Mouse (Mus musculus): ENCODE measurements around the gene Lyl1. TPM values are rescaled to one million over a fixed set of nuclear protein-coding genes. Genes with fewer than 3 reads are reported as not detected.
A peak's percentile ranks its signal among the peaks of the same experiment; 100 is the strongest.

Lyl1 gene
- polyA plus RNA-seq, 1 experiment from 2014 or later, result 4.3 TPM

GRCm38 (mm10) chr8:84718959-84719690 lies 17.9 kb downstream of the Lyl1 start:
- H3K27ac ChIP-seq (ENCODE audit: low read depth), result no peak overlapping the region
- H3K4me3 ChIP-seq (ENCODE audit: low read depth, low read length), result no peak overlapping the region
- H3K36me3 ChIP-seq (ENCODE audit: control insufficient read depth, insufficient read depth, low read length), result no peaks in the 10 kb centered on the region
- H3K9me3 ChIP-seq (ENCODE audit: control insufficient read depth, low read length), result no peaks in the 10 kb centered on the region
- no peak overlapping the region for H3K9ac ChIP-seq (ENCODE audit: low read length)
- DNase-seq (ENCODE audit: low spot score) (no peak), ATAC-seq (replicated peaks; ENCODE audit: low FRiP score, low TSS enrichment, low read depth) (no peak)
- 69% methylated on average over 5 of the region's 5 CpGs for WGBS
- H3K4me2 ChIP-seq (ENCODE audit: low read length), result no peak overlapping the region
- H3K27me3 ChIP-seq (replicated peaks; ENCODE audit: control insufficient read depth, insufficient read depth, low read length), result peaks cover 40% of the 10 kb centered on the region
- H3K4me1 ChIP-seq (replicated peaks; ENCODE audit: control insufficient read depth, insufficient read depth, low read length), result peaks cover 21% of the 10 kb centered on the region

GRCm38 (mm10) chr8:84722530-84722849 lies 21.2 kb downstream of the Lyl1 start:
- H3K9me3 ChIP-seq (ENCODE audit: control insufficient read depth, low read length), result no peaks in the 10 kb centered on the region
- ATAC-seq (replicated peaks; ENCODE audit: low FRiP score, low TSS enrichment, low read depth) (no peak; the same call in 1 of the 2 replicates), DNase-seq (ENCODE audit: low spot score) (no peak)
- no peak overlapping the region for H3K4me3 ChIP-seq (ENCODE audit: low read depth, low read length)
- 69% methylated on average over 6 of the region's 6 CpGs for WGBS
- H3K4me2 ChIP-seq (ENCODE audit: low read length), result peak overlapping the region; percentile 41; the same call in 1 of the 2 replicates
- no peaks in the 10 kb centered on the region for H3K36me3 ChIP-seq (ENCODE audit: control insufficient read depth, insufficient read depth, low read length)
- peaks cover 11% of the 10 kb centered on the region for H3K27me3 ChIP-seq (replicated peaks; ENCODE audit: control insufficient read depth, insufficient read depth, low read length)
- peaks cover 36% of the 10 kb centered on the region for H3K4me1 ChIP-seq (replicated peaks; ENCODE audit: control insufficient read depth, insufficient read depth, low read length)
- H3K9ac ChIP-seq (ENCODE audit: low read length), result no peak overlapping the region
- H3K27ac ChIP-seq (ENCODE audit: low read depth), result peak overlapping the region; percentile 93

GRCm38 (mm10) chr8:84722850-84723570 lies 21.8 kb downstream of the Lyl1 start, which contains the start of gene G430095P16Rik:
TSS of gene G430095P16Rik (plus strand) at chr8:84723007.
- H3K4me2 ChIP-seq (ENCODE audit: low read length), result peak within 1 kb of the TSS; percentile 41
- peaks cover 6% of the 10 kb centered on the region; the same call in 1 of the 2 replicates for H3K27me3 ChIP-seq (replicated peaks; ENCODE audit: control insufficient read depth, insufficient read depth, low read length)
- ATAC-seq (replicated peaks; ENCODE audit: low FRiP score, low TSS enrichment, low read depth), result peak; percentile 85
- 0 out of 2 replicates have a peak within 1 kb of the TSS, but pooled peaks have one; percentile 15 for H3K9ac ChIP-seq (ENCODE audit: low read length)
- no peaks in the 10 kb centered on the region for H3K36me3 ChIP-seq (ENCODE audit: control insufficient read depth, insufficient read depth, low read length)
- H3K27ac ChIP-seq (ENCODE audit: low read depth), result peak within 1 kb of the TSS; percentile 93
- whole genome bisulfite sequencing, result 11% methylated on average over 10 of the region's 10 CpGs
- peaks cover 36% of the 10 kb centered on the region for H3K4me1 ChIP-seq (replicated peaks; ENCODE audit: control insufficient read depth, insufficient read depth, low read length)
- no peak within 1 kb of the TSS for H3K4me3 ChIP-seq (ENCODE audit: low read depth, low read length)
- no peak for DNase-seq (ENCODE audit: low spot score)
- H3K9me3 ChIP-seq (ENCODE audit: control insufficient read depth, low read length), result no peaks in the 10 kb centered on the region

- 28% methylated on average over 7 of the region's 7 CpGs for WGBS
- H3K4me3 ChIP-seq (ENCODE audit: low read depth, low read length), result no peak overlapping the region
- H3K36me3 ChIP-seq (ENCODE audit: control insufficient read depth, insufficient read depth, low read length), result no peaks in the 10 kb centered on the region
- H3K4me2 ChIP-seq (ENCODE audit: low read length), result peak overlapping the region; percentile 41
- peaks cover 36% of the 10 kb centered on the region for H3K4me1 ChIP-seq (replicated peaks; ENCODE audit: control insufficient read depth, insufficient read depth, low read length)
- H3K27me3 ChIP-seq (replicated peaks; ENCODE audit: control insufficient read depth, insufficient read depth, low read length), result 0 out of 2 replicates have a peak, but pooled peaks cover 4% of the 10 kb centered on the region
- no peak for DNase-seq (ENCODE audit: low spot score)
- no peaks in the 10 kb centered on the region for H3K9me3 ChIP-seq (ENCODE audit: control insufficient read depth, low read length)
- H3K27ac ChIP-seq (ENCODE audit: low read depth), result peak overlapping the region; percentile 93
- ATAC-seq (replicated peaks; ENCODE audit: low FRiP score, low TSS enrichment, low read depth), result no peak
- H3K9ac ChIP-seq (ENCODE audit: low read length), result 0 out of 2 replicates have a peak overlapping the region, but pooled peaks have one; percentile 1
These were observed 22.3 kb downstream of the Lyl1 start for GRCm38 (mm10) chr8:84723571-84723900.

- Histone ChIP-seq H3K4me2 (ENCODE audit: low read length) (no peak overlapping the region), H3K27me3 (replicated peaks; ENCODE audit: control insufficient read depth, insufficient read depth, low read length) (no peaks in the 10 kb centered on the region), H3K9me3 (ENCODE audit: control insufficient read depth, low read length) (no peaks in the 10 kb centered on the region), H3K27ac (ENCODE audit: low read depth) (no peak overlapping the region), H3K4me3 (ENCODE audit: low read depth, low read length) (no peak overlapping the region), H3K9ac (ENCODE audit: low read length) (no peak overlapping the region), H3K4me1 (replicated peaks; ENCODE audit: control insufficient read depth, insufficient read depth, low read length) (peaks cover 36% of the 10 kb centered on the region), H3K36me3 (ENCODE audit: control insufficient read depth, insufficient read depth, low read length) (no peaks in the 10 kb centered on the region)
- ATAC-seq (replicated peaks; ENCODE audit: low FRiP score, low TSS enrichment, low read depth), result no peak
- DNase-seq (ENCODE audit: low spot score), result no peak
- WGBS, result 51% methylated on average over 9 of the region's 9 CpGs
These were observed 23.4 kb downstream of the Lyl1 start for GRCm38 (mm10) chr8:84724683-84725082.

- Histone ChIP-seq H3K27me3 (replicated peaks; ENCODE audit: control insufficient read depth, insufficient read depth, low read length) (no peaks in the 10 kb centered on the region), H3K9me3 (ENCODE audit: control insufficient read depth, low read length) (no peaks in the 10 kb centered on the region), H3K36me3 (ENCODE audit: control insufficient read depth, insufficient read depth, low read length) (no peaks in the 10 kb centered on the region), H3K27ac (ENCODE audit: low read depth) (peak overlapping the region; percentile 35; the same call in 1 of the 2 replicates), H3K4me1 (replicated peaks; ENCODE audit: control insufficient read depth, insufficient read depth, low read length) (peaks cover 36% of the 10 kb centered on the region), H3K4me2 (ENCODE audit: low read length) (no peak overlapping the region), H3K4me3 (ENCODE audit: low read depth, low read length) (no peak overlapping the region), H3K9ac (ENCODE audit: low read length) (no peak overlapping the region)
- DNase-seq (ENCODE audit: low spot score) (no peak), ATAC-seq (replicated peaks; ENCODE audit: low FRiP score, low TSS enrichment, low read depth) (no peak)
- WGBS, result 65% methylated on average over 10 of the region's 10 CpGs
These were observed 24.1 kb downstream of the Lyl1 start for GRCm38 (mm10) chr8:84725246-84725940.

- DNase-seq (ENCODE audit: low spot score), result no peak
- no peak overlapping the region for H3K4me3 ChIP-seq (ENCODE audit: low read depth, low read length)
- H3K27ac ChIP-seq (ENCODE audit: low read depth), result 0 out of 2 replicates have a peak overlapping the region, but pooled peaks have one; percentile 35
- WGBS, result 33% methylated on average over 3 of the region's 3 CpGs
- H3K9me3 ChIP-seq (ENCODE audit: control insufficient read depth, low read length), result no peaks in the 10 kb centered on the region
- no peak overlapping the region for H3K4me2 ChIP-seq (ENCODE audit: low read length)
- H3K27me3 ChIP-seq (replicated peaks; ENCODE audit: control insufficient read depth, insufficient read depth, low read length), result no peaks in the 10 kb centered on the region
- H3K36me3 ChIP-seq (ENCODE audit: control insufficient read depth, insufficient read depth, low read length), result no peaks in the 10 kb centered on the region
- H3K4me1 ChIP-seq (replicated peaks; ENCODE audit: control insufficient read depth, insufficient read depth, low read length), result peaks cover 38% of the 10 kb centered on the region
- no peak overlapping the region for H3K9ac ChIP-seq (ENCODE audit: low read length)
- ATAC-seq (replicated peaks; ENCODE audit: low FRiP score, low TSS enrichment, low read depth), result no peak
These were observed 24.6 kb downstream of the Lyl1 start for GRCm38 (mm10) chr8:84725941-84726259.

- DNase-seq (ENCODE audit: low spot score) (no peak), ATAC-seq (replicated peaks; ENCODE audit: low FRiP score, low TSS enrichment, low read depth) (no peak)
These were observed 27.2 kb downstream of the Lyl1 start for GRCm38 (mm10) chr8:84728474-84728873.

More at GRCm38 (mm10) chr8:84728474-84728873, 27.2 kb downstream of the Lyl1 start:
- Histone ChIP-seq H3K4me2 (ENCODE audit: low read length) (no peak overlapping the region), H3K4me3 (ENCODE audit: low read depth, low read length) (no peak overlapping the region), H3K36me3 (ENCODE audit: control insufficient read depth, insufficient read depth, low read length) (no peaks in the 10 kb centered on the region), H3K27ac (ENCODE audit: low read depth) (no peak overlapping the region), H3K27me3 (replicated peaks; ENCODE audit: control insufficient read depth, insufficient read depth, low read length) (0 out of 2 replicates have a peak, but pooled peaks cover 1% of the 10 kb centered on the region), H3K9ac (ENCODE audit: low read length) (no peak overlapping the region), H3K9me3 (ENCODE audit: control insufficient read depth, low read length) (no peaks in the 10 kb centered on the region), H3K4me1 (replicated peaks; ENCODE audit: control insufficient read depth, insufficient read depth, low read length) (peaks cover 48% of the 10 kb centered on the region)
- WGBS, result 75% methylated on average over 3 of the region's 3 CpGs
